ENCODE assay signal across 11 mouse cellular contexts in the genomic region with DNA sequence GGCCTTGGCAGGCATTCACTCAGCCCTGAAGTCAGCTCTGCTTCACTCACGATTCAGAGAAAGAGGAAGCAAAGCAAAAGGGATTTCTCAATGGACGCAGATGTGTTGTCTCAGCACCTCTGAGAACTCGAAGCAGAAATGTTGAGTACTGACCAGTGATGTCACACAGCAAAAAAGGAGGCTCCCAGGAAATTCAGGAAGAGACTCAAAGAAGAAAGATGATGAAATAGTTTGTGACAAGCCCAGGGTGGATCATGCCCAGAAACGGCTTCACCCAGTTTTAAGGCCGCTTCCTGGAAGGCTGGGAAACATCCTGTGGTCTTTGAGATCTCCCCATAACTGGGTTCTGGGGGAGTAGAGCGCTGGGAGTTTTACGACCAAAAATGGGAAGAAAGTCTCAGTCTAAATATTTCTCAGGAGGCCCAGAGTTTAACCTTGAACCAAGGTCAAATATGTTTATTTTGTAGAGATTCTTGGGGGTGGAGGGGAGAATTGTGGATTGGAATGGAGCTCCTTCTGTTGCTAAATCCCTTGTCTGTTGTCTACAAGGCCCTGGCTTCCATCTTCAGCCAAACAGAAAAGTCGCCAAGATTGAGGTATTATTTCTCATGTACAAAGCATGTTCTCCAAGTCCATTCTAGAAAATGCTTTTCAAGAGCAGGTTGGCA. TPM values are rescaled to one million over a fixed set of nuclear protein-coding genes. Genes with fewer than 3 reads are reported as not detected.
DNase-seq lines count a peak whose midpoint lies in the region; ATAC-seq and TF ChIP-seq lines count a peak whose summit lies in the region.
"Had no signal": no experiment of that assay in that cellular context is flagged by ENCODE, and none has a peak within 500 bp of the region (broad histone marks: within the 10 kb centered on the region; RNA-seq: fewer than 3 reads in every experiment).

A gene (plus strand): TSS at position 505 of the 668 bp plus-strand sequence.

- peak within 1 kb of the TSS; percentile 18; the same call in 1 of the 2 replicates for H3K27ac ChIP-seq in testis, adult 2 months (ENCODE audit: control insufficient read depth, insufficient read depth, low read depth, low read length)
- H3K27ac ChIP-seq in lung, embryonic 15.5 days: peak within 1 kb of the TSS; percentile 10; the same call in 1 of the 2 replicates
- no peak within 1 kb of the TSS for H3K27ac ChIP-seq in forebrain, embryonic 16.5 days (ENCODE audit: low read length)
- H3K27ac ChIP-seq: left cerebral cortex, adult 2 months had no signal

- no peaks in the 10 kb centered on the region for H3K27me3 ChIP-seq in testis, adult 2 months (ENCODE audit: control insufficient read depth, insufficient read depth, low read length)
- no peaks in the 10 kb centered on the region for H3K27me3 ChIP-seq in lung, embryonic 15.5 days
- no peaks in the 10 kb centered on the region for H3K27me3 ChIP-seq in forebrain, embryonic 16.5 days (replicated peaks; ENCODE audit: control insufficient read depth, insufficient read depth, low read length)

- no peaks in the 10 kb centered on the region for H3K9me3 ChIP-seq in lung, embryonic 15.5 days
- no peaks in the 10 kb centered on the region for H3K9me3 ChIP-seq in forebrain, embryonic 16.5 days (ENCODE audit: control insufficient read depth, low read length)

- WGBS in lung, embryonic 15.5 days: 46% methylated on average over 8 of the region's 8 CpGs
- WGBS in forebrain, embryonic 16.5 days: 79% methylated on average over 8 of the region's 8 CpGs

- TF ChIP-seq POLR2A in testis, adult 2 months (IDR thresholded peaks at IDR 0.05; ENCODE audit: control insufficient read depth, low read depth, low read length): no peak

- no peak within 1 kb of the TSS for H3K4me2 ChIP-seq in lung, embryonic 15.5 days
- H3K4me2 ChIP-seq in forebrain, embryonic 16.5 days (ENCODE audit: low read length): no peak within 1 kb of the TSS

- H3K4me1 ChIP-seq in testis, adult 2 months (ENCODE audit: control insufficient read depth, insufficient read depth, low read length): no peaks in the 10 kb centered on the region
- peaks cover 7% of the 10 kb centered on the region for H3K4me1 ChIP-seq in lung, embryonic 15.5 days
- no peaks in the 10 kb centered on the region for H3K4me1 ChIP-seq in forebrain, embryonic 16.5 days (replicated peaks; ENCODE audit: control insufficient read depth, insufficient read depth, low read length)

- no peak within 1 kb of the TSS for H3K4me3 ChIP-seq in testis, adult 2 months (ENCODE audit: control insufficient read depth, low read depth, low read length)
- no peak within 1 kb of the TSS for H3K4me3 ChIP-seq in lung, embryonic 15.5 days
- no peak within 1 kb of the TSS for H3K4me3 ChIP-seq in forebrain, embryonic 16.5 days (replicated peaks; ENCODE audit: low read length)
- H3K4me3 ChIP-seq: left cerebral cortex, adult 2 months had no signal

- no peak for TF ChIP-seq CTCF in testis, adult 2 months (IDR thresholded peaks at IDR 0.05; ENCODE audit: control insufficient read depth, insufficient read depth, insufficient replicate concordance, low read depth, low read length)

- DNase-seq in gastrocnemius, adult 18-20 months (ENCODE audit: low spot score): peak; percentile 12
- DNase-seq in gastrocnemius, adult 8-10 months (ENCODE audit: low spot score in 2 of 2): no peak
- no peak for DNase-seq in testis, postnatal 14 days (ENCODE audit: low spot score)
- DNase-seq in urinary bladder, postnatal 4 days (ENCODE audit: low spot score in 2 of 2): peak; percentile 18 to 54
- no peak for DNase-seq in B cell, adult 2 months
- DNase-seq: right cerebral cortex, postnatal 4 days had no signal

- ATAC-seq in lung, embryonic 15.5 days (ENCODE audit: borderline replicate concordance, extremely low read depth, low FRiP score, low TSS enrichment): peak; percentile 19; the same call in 1 of the 2 replicates
- no peak for ATAC-seq in forebrain, embryonic 16.5 days

- no peaks in the 10 kb centered on the region for H3K36me3 ChIP-seq in testis, adult 2 months (ENCODE audit: control insufficient read depth, insufficient read depth, low read length)
- H3K36me3 ChIP-seq in lung, embryonic 15.5 days: no peaks in the 10 kb centered on the region
- no peaks in the 10 kb centered on the region for H3K36me3 ChIP-seq in forebrain, embryonic 16.5 days (ENCODE audit: control insufficient read depth, insufficient read depth)

- H3K9ac ChIP-seq in lung, embryonic 15.5 days: no peak within 1 kb of the TSS
- H3K9ac ChIP-seq in forebrain, embryonic 16.5 days (replicated peaks; ENCODE audit: low read depth, low read length): no peak within 1 kb of the TSS

RNA-seq across cellular contexts. Expression of the gene that starts here (rescaled TPM):
- total RNA-seq in gastrocnemius, adult 18-20 months (2021): not detected
- total RNA-seq in gastrocnemius, adult 8-10 months (2022): not detected
- not detected in 2 replicates for polyA plus RNA-seq in testis, adult 2 months (2012; rRNA removed)
- not detected in 2 replicates for polyA plus RNA-seq in lung, embryonic 15.5 days (2015; fragmentation: Nextera tagmentation; extraction: Ambion mirVana)
- polyA plus RNA-seq in forebrain, embryonic 16.5 days (2015; fragmentation: Nextera tagmentation; extraction: Ambion mirVana): not detected in 2 replicates
- total RNA-seq: heart, postnatal 36 days; left cerebral cortex, adult 2 months had no signal

Comparison
In these comparisons a context has a peak if more than half of its experiments do, and no peak if none do; other contexts are left out.
1. Peak in DNase-seq in gastrocnemius, adult 18-20 months; RNA of the gene not detected or under 1 TPM.
2. Peak in ATAC-seq and H3K27ac ChIP-seq in lung, embryonic 15.5 days; RNA of the gene not detected or under 1 TPM.
3. DNase-seq: peak in urinary bladder, postnatal 4 days (2 of 2); none in gastrocnemius, adult 8-10 months (0 of 2), testis, postnatal 14 days (single experiment) and B cell, adult 2 months (0 of 2).